ENCODE assay signal across 7 mouse cellular contexts in the genomic region with DNA sequence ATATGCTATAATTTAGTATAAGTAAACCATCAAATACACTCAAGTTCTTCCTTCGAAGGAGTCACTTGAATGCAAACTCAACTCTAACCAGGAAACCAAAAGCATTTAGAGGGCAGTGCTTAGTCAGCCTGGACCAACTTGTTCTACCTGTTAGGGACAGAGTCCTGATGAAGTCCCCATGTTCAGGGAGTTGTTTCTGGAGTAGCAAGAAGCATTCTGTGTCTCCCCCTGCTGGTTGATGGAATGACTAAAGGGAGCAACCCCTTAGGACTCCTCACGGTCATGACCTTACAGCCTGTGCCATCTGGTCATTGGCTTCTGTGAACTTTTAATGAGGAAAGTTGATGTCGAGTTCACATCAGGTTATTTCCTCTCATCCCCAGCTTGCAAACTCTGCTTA.
DNase-seq lines count a peak whose midpoint lies in the region; ATAC-seq and TF ChIP-seq lines count a peak whose summit lies in the region.

No protein-coding gene starts in this region.

- ATAC-seq in kidney, postnatal 0 days (replicated peaks; ENCODE audit: low FRiP score, low read depth) = no peak; the same call in 1 of the 2 replicates

- H3K9ac ChIP-seq in kidney, postnatal 0 days (ENCODE audit: low read depth, low read length) = no peak overlapping the region

- H3K36me3 ChIP-seq in kidney, postnatal 0 days (ENCODE audit: insufficient read depth, low read length) = no peaks in the 10 kb centered on the region

- no peaks in the 10 kb centered on the region for H3K9me3 ChIP-seq in kidney, postnatal 0 days (replicated peaks; ENCODE audit: low read length)

- peak; percentile 35 for DNase-seq in layer of hippocampus, adult 11-12 months (ENCODE audit: low spot score)
- no peak for DNase-seq in layer of hippocampus, adult 9-10 months (ENCODE audit: low spot score)
- DNase-seq in ES-CJ7 (ENCODE audit: low read depth, low spot score) (peak; percentile 66), adipocyte (ENCODE audit: low spot score) (no peak)
- peak; percentile 35 for DNase-seq in adrenal gland, postnatal 10 days
- DNase-seq in kidney, postnatal 0 days (ENCODE audit: low spot score) = peak; percentile 40
- DNase-seq in retina, postnatal 7 days (ENCODE audit: low read depth, low spot score) = peak; percentile 3

- TF ChIP-seq CTCF in kidney, postnatal 0 days (IDR thresholded peaks at IDR 0.05; ENCODE audit: low read depth) = peak; percentile 70

- no peak overlapping the region for H3K4me2 ChIP-seq in kidney, postnatal 0 days (ENCODE audit: low read length)

- no peak overlapping the region for H3K27ac ChIP-seq in kidney, postnatal 0 days

- no peaks in the 10 kb centered on the region for H3K4me1 ChIP-seq in kidney, postnatal 0 days (replicated peaks; ENCODE audit: insufficient read depth, low read length)

- H3K27me3 ChIP-seq in kidney, postnatal 0 days (ENCODE audit: insufficient read depth, low read length) = no peaks in the 10 kb centered on the region

- H3K4me3 ChIP-seq in kidney, postnatal 0 days (replicated peaks; ENCODE audit: low read depth, low read length) = no peak overlapping the region

- WGBS in kidney, postnatal 0 days = 30% methylated on average over 3 of the region's 3 CpGs

Comparison
In these comparisons a context has a peak if more than half of its experiments do, and no peak if none do; other contexts are left out.
1. DNase-seq: peak in layer of hippocampus, adult 11-12 months (single experiment), ES-CJ7 (single experiment), adrenal gland, postnatal 10 days (single experiment), kidney, postnatal 0 days (single experiment) and retina, postnatal 7 days (single experiment); none in layer of hippocampus, adult 9-10 months (single experiment) and adipocyte (single experiment).